Mouse (Mus musculus) cortical plate, adult 2 months (tissue): Measurements from ENCODE around the gene Stt3b. TPM values are rescaled to one million over a fixed set of nuclear protein-coding genes. Genes with fewer than 3 reads are reported as not detected.

ENCODE experiments used
- H3K27ac ChIP-seq: fragments of 200-500 bp; 2 replicates; pipeline ENCODE4 v1.5.1; 2012; ENCODE audit warnings: low read length, control low read depth, inconsistent platforms; ENCODE audit not compliant: insufficient read depth
- H3K4me1 ChIP-seq: fragments of 200-500 bp; 2 replicates; pipeline ENCODE4 v1.6.1; 2011; ENCODE audit warnings: low read length; ENCODE audit not compliant: control insufficient read depth, insufficient read depth
- H3K4me3 ChIP-seq: fragments of 200-500 bp; 2 replicates; pipeline ENCODE4 v1.5.1; 2011; ENCODE audit warnings: mild to moderate bottlenecking, low read length, control low read depth; ENCODE audit not compliant: insufficient read depth
- CTCF ChIP-seq: fragments of 200-500 bp; IDR thresholded peaks from 2 replicates; pipeline ENCODE4 v1.5.1; 2011; ENCODE audit warnings: mild to moderate bottlenecking, control low read depth, low read length; ENCODE audit not compliant: insufficient read depth; ENCODE audit errors: extremely low read depth
- POLR2A ChIP-seq: fragments of 200-500 bp; IDR thresholded peaks from 2 replicates; pipeline ENCODE4 v1.6.1; 2011; ENCODE audit warnings: mild to moderate bottlenecking, low read length, control low read depth; ENCODE audit not compliant: insufficient read depth; ENCODE audit errors: extremely low read depth
- polyA plus RNA-seq: library from polyadenylated mRNA; depleted of rRNA; stranded (reverse); fragments of >200 nt; gene quantifications from 2 replicates; pipeline ENCODE4 v1.2.3, GENCODE M21; 2012

Gene Stt3b
- polyA plus RNA-seq, 1 experiment, result 48.3 TPM

GRCm38 (mm10) chr9:115205491-115205890 lies 104.7 kb downstream of the Stt3b start:
- TF ChIP-seq POLR2A (no peak), CTCF (no peak)
- peaks cover 2% of the 10 kb centered on the region; the same call in 1 of the 2 replicates for H3K4me1 ChIP-seq
- H3K27ac ChIP-seq, result no peak overlapping the region
- no peak overlapping the region for H3K4me3 ChIP-seq

- TF ChIP-seq CTCF (no peak), POLR2A (no peak)
- Histone ChIP-seq H3K4me1 (peaks cover 3% of the 10 kb centered on the region; the same call in 1 of the 2 replicates), H3K4me3 (no peak overlapping the region)
These were observed 107.1 kb downstream of the Stt3b start for GRCm38 (mm10) chr9:115203136-115203535.

GRCm38 (mm10) chr9:115201264-115201663 lies 109.0 kb downstream of the Stt3b start:
- TF ChIP-seq CTCF (no peak), POLR2A (no peak)
- H3K4me3 ChIP-seq, result no peak overlapping the region
- peaks cover 3% of the 10 kb centered on the region; the same call in 1 of the 2 replicates for H3K4me1 ChIP-seq
- no peak overlapping the region for H3K27ac ChIP-seq

More at GRCm38 (mm10) chr9:115203136-115203535, 107.1 kb downstream of the Stt3b start:
- H3K27ac ChIP-seq, result no peak overlapping the region

GRCm38 (mm10) chr9:115200166-115200862 lies 109.9 kb downstream of the Stt3b start:
- Histone ChIP-seq H3K27ac (no peak overlapping the region), H3K4me3 (no peak overlapping the region), H3K4me1 (peaks cover 3% of the 10 kb centered on the region; the same call in 1 of the 2 replicates)
- TF ChIP-seq CTCF (no peak), POLR2A (no peak)

- H3K4me1 ChIP-seq, result peaks cover 3% of the 10 kb centered on the region; the same call in 1 of the 2 replicates
- TF ChIP-seq CTCF, result no peak
- TF ChIP-seq POLR2A, result no peak
- no peak overlapping the region for H3K4me3 ChIP-seq
- no peak overlapping the region for H3K27ac ChIP-seq
These were observed 113.1 kb downstream of the Stt3b start for GRCm38 (mm10) chr9:115197082-115197481.

GRCm38 (mm10) chr9:115192890-115193289 lies 117.3 kb downstream of the Stt3b start:
- no peaks in the 10 kb centered on the region for H3K4me1 ChIP-seq
- H3K4me3 ChIP-seq, result no peak overlapping the region
- H3K27ac ChIP-seq, result no peak overlapping the region
- TF ChIP-seq POLR2A (no peak), CTCF (no peak)
